Mouse (Mus musculus): ENCODE data around the gene 1500015O10Rik. TPM values are rescaled to one million over a fixed set of nuclear protein-coding genes. Genes with fewer than 3 reads are reported as not detected.
A peak's percentile ranks its signal among the peaks of the same experiment; 100 is the strongest.

Gene 1500015O10Rik
- 1.2 and 1.6 TPM in 2 replicates for polyA plus RNA-seq (2015; fragmentation: Nextera tagmentation; extraction: Ambion mirVana)

GRCm38 (mm10) chr1:43730491-43730924 lies at the start of gene 1500015O10Rik:
Gene 1500015O10Rik (plus strand): TSS chr1:43730602.
- DNase-seq (ENCODE audit: low spot score): no peak

DNA sequence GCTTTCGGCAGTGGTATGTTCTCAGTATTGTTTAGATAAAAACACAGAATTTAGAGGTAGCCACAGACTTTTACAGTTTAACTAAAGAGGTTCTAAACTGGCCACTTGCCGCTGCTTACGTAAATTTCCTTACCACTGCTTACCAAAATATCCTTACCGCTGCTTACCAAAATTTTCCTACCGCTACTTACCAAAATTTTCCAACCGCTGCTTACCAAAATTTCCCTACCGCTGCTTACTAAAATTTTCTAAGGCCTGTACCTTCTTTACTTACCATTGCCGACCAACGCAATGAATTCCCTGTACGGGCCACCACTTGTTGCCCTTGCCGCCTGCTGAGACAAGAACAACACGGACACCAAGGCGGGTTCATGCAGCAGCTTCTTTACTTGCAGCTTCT lies 40.4 kb upstream of the 1500015O10Rik start:
- DNase-seq (ENCODE audit: low spot score): no peak

GRCm38 (mm10) chr1:43690507-43690906 lies 39.9 kb upstream of the 1500015O10Rik start:
- no peak for DNase-seq (ENCODE audit: low spot score)

DNA sequence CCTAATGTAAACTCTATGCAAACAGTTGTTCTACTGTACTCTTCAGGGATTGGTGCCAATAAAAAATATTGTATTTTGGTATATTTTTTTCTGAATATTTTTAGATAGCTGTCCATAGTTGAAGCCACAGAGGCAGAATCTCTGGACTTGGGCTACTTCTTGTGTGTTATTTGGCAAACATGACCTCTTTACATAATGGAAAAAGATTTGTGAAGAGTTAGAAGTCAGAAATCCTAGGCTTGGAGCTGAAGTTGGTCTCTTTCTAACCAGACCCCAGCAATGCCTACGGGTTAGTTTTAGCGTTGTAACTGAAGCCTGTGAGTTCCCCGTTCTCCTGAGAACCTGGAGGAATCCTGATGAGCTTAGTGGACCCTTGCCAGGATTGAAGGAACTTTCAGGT lies 36.3 kb upstream of the 1500015O10Rik start:
- no peak for DNase-seq (ENCODE audit: low spot score)

- DNase-seq (ENCODE audit: low spot score): no peak
These were observed 35.4 kb upstream of the 1500015O10Rik start for GRCm38 (mm10) chr1:43694851-43695545.

DNA sequence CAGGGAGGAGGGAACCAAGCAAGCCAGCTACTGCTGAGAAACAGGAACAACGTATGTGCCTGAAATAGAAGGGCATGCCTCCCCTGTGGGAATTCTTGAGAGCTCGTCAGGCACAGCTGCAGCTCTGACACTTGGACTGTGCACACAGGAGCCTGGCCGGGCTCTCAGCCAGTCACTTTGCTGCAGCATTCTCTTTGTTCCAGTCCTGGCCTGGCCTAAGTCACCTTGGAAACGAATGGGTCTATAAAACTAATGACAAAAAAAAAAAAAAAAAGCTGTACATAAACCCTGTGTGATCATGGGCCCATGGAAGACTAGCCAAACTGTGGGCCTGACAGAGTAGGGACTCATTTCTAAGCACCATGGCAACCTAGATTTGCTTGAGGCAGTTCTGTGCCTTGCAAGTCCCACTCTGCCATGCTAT lies 31.8 kb upstream of the 1500015O10Rik start:
- DNase-seq (ENCODE audit: low spot score): no peak

DNA sequence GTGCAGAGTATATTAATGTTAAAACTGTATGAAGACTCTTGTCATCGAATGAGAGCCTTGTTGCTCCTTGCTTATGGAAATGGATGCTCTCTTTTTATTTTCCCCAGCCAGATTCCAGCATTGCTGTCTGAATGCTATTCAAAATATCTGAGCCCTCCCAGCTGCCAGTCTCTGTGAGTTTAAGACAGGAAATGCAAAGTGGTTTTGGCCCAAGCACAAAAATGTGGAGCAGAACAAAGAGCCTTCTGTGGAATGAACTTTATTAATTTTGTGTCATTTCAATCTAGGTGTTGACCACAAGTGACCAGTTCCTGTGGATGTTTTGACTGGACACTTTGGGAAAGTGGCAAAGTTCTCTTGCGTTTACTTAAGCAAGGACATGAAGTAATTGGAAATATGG lies 15.6 kb upstream of the 1500015O10Rik start:
- DNase-seq (ENCODE audit: low spot score): no peak

- no peak for DNase-seq (ENCODE audit: low spot score)
These were observed 12.4 kb upstream of the 1500015O10Rik start for GRCm38 (mm10) chr1:43717967-43718366.

DNA sequence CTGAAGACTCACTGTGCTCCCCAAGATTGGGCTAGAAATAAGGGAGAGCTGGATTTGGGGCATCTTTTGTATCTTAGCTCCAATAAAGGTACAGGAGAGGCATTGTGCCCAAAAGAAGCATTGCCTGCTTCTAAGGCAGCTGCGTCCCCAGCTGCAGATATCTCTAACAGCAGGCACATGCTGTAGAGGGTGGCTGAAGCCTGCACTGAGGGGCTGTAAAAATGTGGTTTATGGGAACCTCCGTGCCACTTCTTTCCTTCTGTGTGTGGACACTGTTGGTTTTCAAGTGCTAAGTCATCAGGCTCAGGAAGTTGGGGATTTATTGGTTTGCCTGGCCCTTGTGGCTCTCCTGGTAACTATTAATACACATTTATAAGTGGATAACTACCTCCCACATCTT lies 11.6 kb upstream of the 1500015O10Rik start:
- DNase-seq (ENCODE audit: low spot score): no peak

- DNase-seq (ENCODE audit: low spot score): no peak
These were observed 7.9 kb upstream of the 1500015O10Rik start for GRCm38 (mm10) chr1:43722459-43722858.

GRCm38 (mm10) chr1:43732100-43732499 lies 1.7 kb downstream of the 1500015O10Rik start:
- DNase-seq (ENCODE audit: low spot score): peak; percentile 28

GRCm38 (mm10) chr1:43732657-43733056 lies 2.3 kb downstream of the 1500015O10Rik start:
- no peak for DNase-seq (ENCODE audit: low spot score)

DNA sequence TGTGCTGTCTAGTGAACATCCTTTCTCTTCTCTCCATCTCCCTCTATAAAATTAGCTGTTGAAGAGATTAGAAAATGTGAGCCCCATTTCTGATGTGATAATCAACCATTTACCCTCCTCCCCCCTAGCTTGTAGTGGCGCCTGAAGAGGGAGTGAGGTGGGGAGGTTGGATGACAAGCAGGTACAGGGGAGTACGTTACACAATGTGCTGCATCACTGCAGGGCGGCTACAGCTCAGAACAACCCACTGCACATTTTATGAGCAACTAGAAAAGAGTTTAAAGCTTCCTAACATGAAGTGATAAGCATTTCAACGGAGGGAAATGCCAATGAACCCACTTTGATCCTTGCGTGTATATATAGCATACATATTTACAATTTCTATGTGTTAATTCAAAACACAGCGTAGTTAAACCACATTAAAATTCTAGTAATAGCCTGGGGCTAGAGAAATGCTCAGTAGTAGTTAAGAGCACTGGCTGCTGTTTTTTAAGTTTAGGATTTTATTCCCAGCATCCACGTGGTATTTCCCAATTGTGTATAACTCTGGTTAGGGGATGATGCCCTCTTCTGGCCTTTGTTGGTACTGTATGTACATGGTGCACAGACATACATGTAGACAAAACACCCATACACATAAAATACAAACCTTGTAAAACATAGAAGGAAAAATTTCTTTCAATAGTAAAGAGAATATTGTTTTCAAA lies 7.6 kb downstream of the 1500015O10Rik start:
- peak; percentile 42 for DNase-seq (ENCODE audit: low spot score)

- no peak for DNase-seq (ENCODE audit: low spot score)
These were observed 8.1 kb downstream of the 1500015O10Rik start for GRCm38 (mm10) chr1:43738519-43738894.

DNA sequence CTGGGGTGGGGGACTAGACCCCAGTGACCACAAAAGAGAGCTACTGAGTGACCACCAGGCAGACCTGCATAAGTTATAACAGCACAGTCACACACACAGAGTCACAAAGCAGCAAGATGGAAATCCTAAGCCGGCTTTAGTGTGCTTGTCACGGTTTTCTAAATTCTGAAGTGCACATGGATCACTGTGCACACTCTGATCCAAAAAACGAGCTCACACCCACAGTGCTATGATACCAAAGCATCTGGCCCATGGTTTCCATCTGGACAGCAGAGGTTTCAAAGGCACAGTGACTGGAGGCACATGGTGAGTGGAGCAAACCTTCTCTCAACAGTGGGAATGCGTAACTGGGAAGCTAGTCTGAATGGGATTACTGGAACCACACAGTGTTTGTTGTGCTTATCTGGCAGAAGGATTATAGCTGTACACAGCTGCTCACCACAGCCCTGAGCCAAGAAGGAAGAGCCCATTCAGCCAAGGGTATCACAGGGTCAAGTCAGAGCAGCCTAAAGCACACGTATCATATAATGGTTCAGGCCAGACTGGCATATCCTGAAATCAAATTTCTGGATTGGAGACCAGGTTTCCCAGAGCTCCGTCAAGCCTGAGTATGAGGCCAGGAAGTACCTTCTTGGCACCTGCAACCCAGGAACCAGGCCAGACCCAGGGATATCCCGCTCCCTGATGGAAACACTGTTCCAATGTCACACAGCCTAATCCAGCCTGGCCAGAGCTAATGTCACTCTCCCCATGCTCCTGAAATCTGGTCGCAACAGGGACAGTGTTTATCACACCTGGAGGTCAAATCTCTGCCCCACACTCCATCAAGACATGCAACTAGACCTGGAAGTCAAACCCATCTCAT lies 24.3 kb downstream of the 1500015O10Rik start:
- no peak for DNase-seq (ENCODE audit: low spot score)

DNA sequence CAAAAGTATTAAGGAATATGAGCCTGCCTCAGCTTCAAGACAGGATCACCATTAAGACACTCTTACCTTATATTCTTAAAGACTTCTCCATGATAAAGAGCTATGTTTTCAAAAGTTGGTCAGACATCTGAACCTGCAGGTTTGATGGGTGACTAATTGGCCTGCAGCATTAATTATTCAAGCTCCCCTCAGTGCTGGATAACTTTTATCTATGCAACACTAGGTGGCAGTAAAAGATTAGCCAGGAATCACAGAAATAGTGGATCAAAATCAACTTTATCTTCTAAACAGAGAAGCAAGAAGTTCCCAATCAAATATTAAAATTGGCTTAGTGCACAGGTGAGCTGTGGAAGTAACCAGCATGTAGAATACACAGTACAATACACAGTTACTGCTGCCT lies 29.7 kb downstream of the 1500015O10Rik start:
- peak; percentile 34 for DNase-seq (ENCODE audit: low spot score)

- DNase-seq (ENCODE audit: low spot score): no peak
These were observed 34.1 kb downstream of the 1500015O10Rik start for GRCm38 (mm10) chr1:43764481-43764880.

DNA sequence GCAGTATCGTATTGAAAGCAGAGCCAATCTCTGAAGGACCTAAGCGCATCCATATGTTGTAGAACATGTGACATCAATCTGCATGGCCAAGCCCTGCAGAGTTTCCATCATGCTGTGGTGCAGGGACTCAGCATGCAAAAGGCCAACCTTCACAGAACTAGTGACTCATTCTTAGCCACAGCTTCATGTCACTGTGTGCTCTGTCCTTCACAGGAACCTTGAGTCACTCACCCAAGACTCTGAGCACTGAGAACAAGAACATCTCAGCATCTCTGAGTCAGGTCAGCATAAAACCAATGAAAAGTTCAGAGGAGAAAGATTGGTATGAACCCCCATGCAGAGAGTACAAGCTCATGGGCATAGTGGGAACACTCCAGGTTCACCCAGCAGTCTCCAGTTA lies 35.9 kb downstream of the 1500015O10Rik start:
- DNase-seq (ENCODE audit: low spot score): no peak

- DNase-seq (ENCODE audit: low spot score): peak; percentile 72
These were observed 38.1 kb downstream of the 1500015O10Rik start for GRCm38 (mm10) chr1:43768385-43768990.

DNA sequence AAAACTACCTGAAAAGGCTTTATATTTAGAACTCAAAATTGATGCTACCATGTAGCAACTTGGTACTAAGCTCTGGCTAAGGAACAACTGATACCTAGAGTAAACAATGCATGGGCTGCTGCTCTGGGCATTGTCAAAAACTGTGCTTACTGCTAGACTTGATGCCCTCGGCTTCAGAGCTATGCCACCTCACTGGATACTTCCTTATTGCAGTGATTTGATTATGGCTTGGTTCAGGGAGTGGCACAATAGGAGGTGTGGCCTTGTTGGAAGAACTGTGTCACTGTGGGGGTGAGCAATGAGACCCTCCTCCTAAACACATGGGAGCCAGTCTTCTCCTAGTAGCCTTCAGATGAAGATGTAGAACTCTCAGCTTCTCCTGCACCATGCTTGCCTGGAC lies 38.9 kb downstream of the 1500015O10Rik start:
- no peak for DNase-seq (ENCODE audit: low spot score)

DNA sequence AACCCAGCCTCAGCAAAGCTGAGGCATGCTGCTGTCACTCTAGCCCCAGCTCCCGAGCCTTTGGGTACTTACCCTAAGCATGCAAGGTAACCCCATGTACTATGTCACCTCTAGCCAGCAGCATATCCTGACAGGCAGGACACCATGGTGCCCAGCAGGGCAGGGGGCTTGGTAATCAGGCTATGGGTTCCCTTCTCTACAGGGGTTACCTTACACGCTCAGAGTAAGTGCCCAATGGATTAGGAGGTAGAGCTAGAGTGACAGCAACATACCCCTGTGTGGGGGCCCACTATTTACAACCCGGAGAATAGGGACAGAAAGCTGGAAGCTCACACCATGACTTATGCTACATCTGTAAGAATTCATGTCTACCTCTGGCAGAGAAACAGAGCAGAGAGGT lies 39.6 kb downstream of the 1500015O10Rik start:
- DNase-seq (ENCODE audit: low spot score): no peak
